Mouse (Mus musculus): ENCODE results near the gene Gpx1. TPM values are rescaled to one million over a fixed set of nuclear protein-coding genes. Genes with fewer than 3 reads are reported as not detected.

Gpx1 gene
- total RNA-seq, 4 experiments from 2014 or later: 66.3 to 72.7 (median 68.8) TPM

GRCm38 (mm10) chr9:108339886-108340257 is 1.2 kb downstream of the Gpx1 start:
- DNase-seq (ENCODE audit: low spot score in 2 of 2): no peak

DNA sequence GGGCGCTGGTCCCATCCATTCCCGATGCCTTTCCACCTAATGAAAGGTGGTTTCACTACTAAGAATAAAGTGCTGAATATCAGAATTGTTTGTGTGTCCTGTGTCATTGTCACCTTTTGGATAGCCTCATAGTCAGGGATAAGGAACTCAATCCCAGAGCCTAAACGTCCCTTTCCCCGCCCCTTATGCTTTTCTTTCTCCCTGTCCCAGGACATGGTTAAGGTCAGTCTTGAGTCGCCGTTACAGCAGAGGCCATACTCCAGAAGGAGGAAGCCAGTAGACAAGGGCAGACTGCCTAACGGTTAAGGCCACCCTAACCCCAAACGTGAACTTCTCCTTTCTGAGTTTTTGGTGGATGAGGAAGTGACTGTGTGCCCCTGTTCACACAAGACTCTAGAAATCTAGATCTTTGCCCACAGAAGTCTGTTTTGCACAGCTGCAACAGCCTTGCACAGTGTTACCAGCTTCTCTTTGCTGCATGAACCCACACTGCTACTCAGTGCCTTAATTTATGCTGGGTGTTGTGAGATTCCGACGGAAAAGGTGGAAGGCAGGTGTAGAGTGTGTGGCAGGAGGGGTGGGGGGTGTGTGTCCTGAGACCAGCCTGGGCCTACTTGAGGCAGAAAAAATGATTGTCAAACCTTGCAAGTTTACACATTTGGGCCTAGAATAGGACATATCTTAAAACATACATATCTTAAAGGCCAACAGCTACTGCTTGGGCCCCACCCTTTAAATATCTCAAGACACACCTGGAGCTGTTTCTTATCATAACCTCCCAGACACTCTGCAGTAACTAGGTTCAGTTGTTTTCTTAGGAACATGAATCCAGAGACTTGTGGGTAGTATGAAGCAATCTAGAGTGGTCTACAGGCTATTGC is 1.8 kb downstream of the Gpx1 start:
- no peak for DNase-seq (ENCODE audit: low spot score in 2 of 2)

DNA sequence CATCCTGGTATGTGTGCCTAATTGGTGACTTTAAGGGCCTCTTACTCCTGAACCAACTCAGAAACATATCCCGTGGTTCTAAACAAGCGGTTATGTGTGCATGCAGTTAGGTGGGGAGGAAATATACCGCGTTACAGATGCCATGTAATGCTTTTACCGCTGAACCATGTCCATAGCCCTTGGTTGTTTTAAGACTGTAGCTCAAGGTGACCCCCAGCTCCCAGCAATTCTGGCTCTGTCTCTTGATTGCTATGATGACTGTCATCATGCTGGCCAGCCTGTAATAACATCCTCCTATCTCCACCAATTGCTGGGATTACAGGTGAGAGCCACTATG is 2.4 kb downstream of the Gpx1 start:
- no peak for DNase-seq (ENCODE audit: low spot score in 2 of 2)

DNA sequence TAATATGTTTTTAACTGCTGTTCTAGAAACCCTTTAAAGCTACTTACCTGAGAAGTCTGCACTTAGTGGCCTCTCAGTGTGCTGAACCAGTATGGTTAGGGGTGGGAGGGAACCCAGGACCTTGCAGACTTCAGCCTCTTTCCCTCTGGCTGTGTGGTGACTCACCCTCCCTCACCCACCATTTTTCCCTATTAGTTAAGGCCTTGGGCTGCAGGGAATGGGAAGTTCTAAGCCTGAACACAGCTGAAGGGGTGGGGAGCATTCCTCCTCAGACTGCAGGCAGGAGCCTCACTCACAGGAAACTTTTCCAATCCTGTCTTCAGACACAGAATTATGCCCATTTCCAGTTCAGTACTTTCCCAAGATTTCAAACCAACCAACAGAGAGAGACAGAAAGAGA is 3.1 kb downstream of the Gpx1 start:
- no peak for DNase-seq (ENCODE audit: low spot score in 2 of 2)

DNA sequence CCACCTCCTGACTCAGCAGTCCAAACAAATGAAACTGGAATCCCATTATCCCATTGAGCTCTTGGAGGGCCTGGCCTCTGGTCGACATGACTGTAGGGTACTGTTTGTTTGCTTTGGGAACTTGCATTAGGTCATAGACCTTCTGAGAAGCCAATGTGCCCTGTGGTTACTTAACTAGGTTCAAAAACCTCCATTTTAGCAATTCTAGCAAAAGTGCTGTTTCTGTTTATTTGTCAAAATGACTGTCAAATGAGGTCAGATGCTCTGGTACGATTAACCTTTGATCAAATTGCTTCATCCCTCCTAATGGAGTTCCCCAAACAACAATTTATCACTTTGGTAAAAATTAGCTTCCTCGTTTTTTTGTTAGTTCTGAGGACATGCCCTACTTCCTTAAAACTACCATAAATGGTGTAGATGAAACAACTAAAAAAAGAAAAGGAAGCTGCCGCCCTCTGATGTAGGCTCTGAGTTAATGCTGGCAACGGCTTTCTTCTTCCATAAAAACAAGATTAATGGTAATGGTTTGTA is 3.7 kb downstream of the Gpx1 start:
- DNase-seq (ENCODE audit: low spot score in 2 of 2): no peak

GRCm38 (mm10) chr9:108343331-108343730 is 4.6 kb downstream of the Gpx1 start:
- DNase-seq (ENCODE audit: low spot score in 2 of 2): no peak

DNA sequence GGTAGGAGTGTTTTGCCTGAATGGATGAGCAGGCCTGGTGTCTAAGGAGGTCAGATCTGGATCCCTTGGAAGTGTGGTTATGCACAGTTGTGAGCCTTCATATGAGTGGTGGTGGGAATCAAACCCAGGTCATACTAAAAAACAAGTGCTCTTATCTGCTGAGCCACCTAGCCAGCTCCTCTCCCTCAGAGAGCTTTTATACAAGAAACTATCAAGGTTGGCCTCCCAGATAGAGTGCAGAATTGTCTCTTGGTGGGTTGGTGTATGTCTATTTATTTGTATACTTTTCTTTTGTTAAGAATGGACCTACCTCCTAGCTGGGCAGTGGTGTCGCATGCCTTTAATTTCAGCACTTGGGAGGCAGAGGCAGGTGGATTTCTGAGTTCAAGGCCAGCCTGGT is 5.1 kb downstream of the Gpx1 start:
- DNase-seq (ENCODE audit: low spot score in 2 of 2): no peak

GRCm38 (mm10) chr9:108344471-108344870 is 5.8 kb downstream of the Gpx1 start:
- no peak for DNase-seq (ENCODE audit: low spot score in 2 of 2)

GRCm38 (mm10) chr9:108347024-108347423 is 8.3 kb downstream of the Gpx1 start:
- no peak for DNase-seq (ENCODE audit: low spot score in 2 of 2)

- peak; percentile 80 to 87 for DNase-seq (ENCODE audit: low spot score in 2 of 2)
Observed at GRCm38 (mm10) chr9:108347540-108348289, 9.0 kb downstream of the Gpx1 start, which contains the start of gene Usp4. Usp4 (plus strand) TSS chr9:108347853.

GRCm38 (mm10) chr9:108348290-108348680 is 9.6 kb downstream of the Gpx1 start:
- no peak for DNase-seq (ENCODE audit: low spot score in 2 of 2)

DNA sequence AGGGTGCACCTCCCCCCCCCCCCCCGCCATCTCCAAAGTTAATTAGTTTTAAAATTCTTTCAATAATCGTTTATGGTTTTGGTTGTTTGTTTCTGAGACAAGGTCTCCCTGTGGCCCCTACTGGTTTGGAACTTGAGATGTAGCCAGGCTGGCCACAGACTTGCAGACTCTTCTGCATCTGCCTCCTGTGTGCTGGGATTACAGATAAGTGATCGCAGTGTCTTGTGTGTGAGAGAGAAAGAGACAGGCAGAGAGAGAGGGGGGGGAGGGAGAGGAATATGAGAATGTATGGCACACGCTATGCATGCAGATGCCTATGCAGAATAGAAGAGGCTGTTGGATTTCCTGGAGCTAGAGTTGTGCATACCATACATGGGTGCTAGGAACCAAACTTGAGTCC is 11.0 kb downstream of the Gpx1 start:
- DNase-seq (ENCODE audit: low spot score in 2 of 2): no peak

DNA sequence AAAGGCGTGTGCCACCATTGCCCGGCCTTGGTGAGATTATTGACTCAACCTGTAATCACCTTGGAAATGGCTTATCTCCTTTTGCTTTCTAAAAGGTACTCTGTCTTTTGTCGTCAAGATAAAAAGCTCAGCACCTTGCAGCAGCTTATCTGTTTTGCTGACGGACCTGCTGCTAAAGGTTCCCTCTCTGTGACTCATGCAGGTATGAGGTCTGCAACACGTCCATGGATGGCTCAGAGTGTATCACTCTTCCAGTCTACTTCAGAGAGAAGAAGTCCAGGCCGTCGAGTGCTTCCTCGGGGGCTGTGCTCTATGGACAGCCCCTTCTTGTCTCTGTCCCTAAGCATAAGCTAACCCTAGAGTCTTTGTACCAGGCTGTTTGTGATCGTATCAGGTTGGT is 39.5 kb downstream of the Gpx1 start:
- DNase-seq (ENCODE audit: low spot score in 2 of 2): no peak

GRCm38 (mm10) chr9:108378736-108379135 is 40.0 kb downstream of the Gpx1 start:
- no peak for DNase-seq (ENCODE audit: low spot score in 2 of 2)

DNA sequence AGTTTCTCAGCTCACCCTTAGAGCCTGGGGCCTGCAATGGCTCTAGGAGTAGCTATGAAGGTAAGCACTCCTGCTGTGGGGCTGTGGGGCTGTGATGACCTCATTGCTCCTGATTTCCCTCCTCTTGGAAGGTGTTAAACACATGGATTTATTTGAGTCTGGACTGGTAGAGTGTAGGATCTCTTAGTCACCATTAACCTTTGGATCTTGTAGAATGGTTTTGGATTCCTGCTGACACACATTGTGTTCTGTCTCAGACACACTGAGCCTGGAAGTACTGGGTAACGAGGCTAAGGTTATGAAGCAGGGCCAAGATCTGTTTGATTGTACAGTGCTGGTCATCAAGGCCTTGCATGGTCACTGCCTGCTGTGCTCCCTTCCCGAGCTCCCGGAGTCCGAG is 40.6 kb downstream of the Gpx1 start:
- no peak for DNase-seq (ENCODE audit: low spot score in 2 of 2)

- DNase-seq (ENCODE audit: low spot score in 2 of 2): no peak
Observed at GRCm38 (mm10) chr9:108381382-108381781, 42.7 kb downstream of the Gpx1 start.

DNA sequence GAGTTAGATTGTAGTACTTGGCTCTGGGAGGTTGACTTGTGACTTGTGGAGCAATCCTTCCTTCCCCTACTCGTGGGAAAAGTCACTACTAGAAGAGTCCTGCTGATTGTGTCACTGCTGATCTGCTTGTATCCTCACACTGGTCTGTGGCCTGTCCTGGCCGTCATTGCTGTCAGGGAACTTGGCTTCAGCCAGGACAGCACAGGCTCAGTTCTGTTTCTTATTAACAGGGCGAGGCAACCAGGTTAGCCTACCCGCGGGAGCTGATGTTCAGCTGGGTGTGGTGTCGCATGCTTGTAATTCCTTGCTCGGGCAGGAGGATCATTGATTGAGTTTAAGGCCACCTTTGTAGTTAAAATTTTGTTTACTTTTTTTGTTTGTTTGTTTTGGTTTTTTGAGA is 46.3 kb downstream of the Gpx1 start:
- DNase-seq (ENCODE audit: low spot score in 2 of 2): no peak

DNA sequence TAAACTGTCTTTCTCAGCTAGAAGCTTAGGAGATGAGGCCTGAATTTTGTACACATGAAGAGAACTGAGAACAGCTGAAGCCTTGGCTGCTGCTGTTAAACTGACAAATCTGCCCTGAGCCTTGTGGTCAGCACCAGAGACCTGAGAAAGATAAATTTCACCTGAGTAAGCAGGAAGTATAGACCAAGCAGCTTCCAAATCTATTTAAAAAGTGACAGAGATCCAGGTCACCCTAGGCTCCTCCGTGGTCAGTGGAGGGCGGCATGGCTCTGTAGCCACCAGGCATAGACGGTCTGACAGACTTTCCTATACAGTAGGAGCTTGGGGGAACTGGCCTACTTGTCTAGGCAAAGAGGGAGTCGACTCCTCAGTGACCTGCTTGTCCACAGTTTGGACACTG is 48.1 kb downstream of the Gpx1 start:
- DNase-seq (ENCODE audit: low spot score in 2 of 2): peak; percentile 29 to 55

- no peak for DNase-seq (ENCODE audit: low spot score in 2 of 2)
Observed at GRCm38 (mm10) chr9:108388601-108389000, 49.9 kb downstream of the Gpx1 start.

DNA sequence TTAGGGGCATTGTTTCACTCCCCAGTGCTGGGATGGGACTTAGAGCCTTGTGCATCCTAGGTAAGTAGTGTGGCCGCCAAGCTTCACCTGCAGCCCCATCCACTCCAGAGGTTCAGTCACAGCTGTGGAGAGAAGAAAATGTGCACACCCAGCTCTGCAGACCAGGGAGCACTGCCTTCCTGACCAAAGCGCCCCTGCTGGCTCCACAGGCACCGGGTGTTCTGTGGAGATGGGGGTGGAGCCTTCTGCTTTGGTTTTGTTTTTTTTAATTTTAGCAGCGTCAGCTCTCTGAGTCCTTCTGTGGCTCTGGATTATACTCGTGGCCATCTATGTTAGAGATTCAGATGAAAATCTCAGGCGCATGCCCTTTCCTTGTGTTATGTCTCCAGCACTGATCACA is 50.5 kb downstream of the Gpx1 start:
- DNase-seq (ENCODE audit: low spot score in 2 of 2): no peak

Measured in gastrocnemius, adult 8-10 months (tissue).